Mouse (Mus musculus) spleen, postnatal 14 days (tissue): ENCODE measurements at regions not wholly inside any gene's neighbourhood (a gene's known extent, or its start where the extent isn't known, plus 50 kb on each side); places are given as distances from the start of the nearest gene placed in this dataset.

Experiments used
- DNase-seq, 2 experiments: peaks; one replicate each; pipeline ENCODE4 v3.0.0; 2021 to 2022; ENCODE audit warnings: low spot score in 2 of 2

DNA sequence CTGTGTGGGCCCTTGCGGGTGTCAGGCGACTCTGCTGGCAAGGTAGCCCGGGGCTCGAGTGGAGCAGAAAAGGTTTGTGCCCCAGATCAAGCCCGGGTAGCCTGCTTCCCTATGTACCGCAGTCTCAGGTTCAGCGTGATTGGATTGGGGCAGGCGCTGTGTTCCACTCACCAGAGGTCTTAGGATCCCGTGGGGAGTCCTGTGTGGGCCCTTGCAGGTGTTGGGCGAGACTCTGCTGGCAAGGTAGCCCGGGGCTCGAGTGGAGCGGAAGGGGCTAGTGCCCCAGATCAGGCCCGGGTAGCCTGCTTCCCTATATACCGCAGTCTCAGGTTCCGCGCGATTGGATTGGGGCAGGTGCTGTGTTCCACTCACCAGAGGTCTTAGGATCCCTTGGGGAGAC is 69.5 kb upstream of the C130026I21Rik start:
- peak in 1 of 2 experiments; percentile 10 for DNase-seq
